Mouse (Mus musculus) olfactory bulb, adult 2 months (tissue): ENCODE data around the gene Cep164. TPM values are rescaled to one million over a fixed set of nuclear protein-coding genes. Genes with fewer than 3 reads are reported as not detected.

Experiments used
- H3K27ac ChIP-seq: fragments of 200-500 bp; 2 replicates; pipeline ENCODE4 v1.5.1; 2012; ENCODE audit warnings: low read depth, low read length; ENCODE audit not compliant: insufficient read depth
- H3K4me1 ChIP-seq: fragments of 200-500 bp; 2 replicates; pipeline ENCODE4 v1.6.1; 2012; ENCODE audit warnings: low read length; ENCODE audit not compliant: control insufficient read depth, insufficient read depth
- H3K4me3 ChIP-seq: fragments of 200-500 bp; 2 replicates; pipeline ENCODE4 v1.5.1; 2012; ENCODE audit warnings: mild to moderate bottlenecking, low read depth, low read length, moderate library complexity; ENCODE audit not compliant: insufficient read depth
- CTCF ChIP-seq: fragments of 200-500 bp; IDR thresholded peaks from 2 replicates; pipeline ENCODE4 v1.5.1; 2012; ENCODE audit warnings: low read depth, mild to moderate bottlenecking, low read length, moderate library complexity; ENCODE audit not compliant: insufficient read depth
- POLR2A ChIP-seq: fragments of 200-500 bp; IDR thresholded peaks from 2 replicates; pipeline ENCODE4 v1.6.1; 2012; ENCODE audit warnings: mild to moderate bottlenecking, low read depth, low read length, moderate library complexity; ENCODE audit not compliant: insufficient read depth
- WGBS: fragments of 180-500 bp; shearing (Covaris S2); methylation state at CpG from one replicate; pipeline ENCODE4 v1.1.7; 2018; 5-methylcytosine and 5-hydroxymethylcytosine counted together
- polyA plus RNA-seq: library from polyadenylated mRNA; stranded (reverse); fragments of >200 nt; gene quantifications from 2 replicates; pipeline ENCODE4 v1.2.4, GENCODE M21; 2012; ENCODE audit warnings: low replicate concordance; ENCODE audit not compliant: missing spikeins, insufficient read depth, insufficient read length

Cep164 gene
- polyA plus RNA-seq, 1 experiment, result not detected

DNA sequence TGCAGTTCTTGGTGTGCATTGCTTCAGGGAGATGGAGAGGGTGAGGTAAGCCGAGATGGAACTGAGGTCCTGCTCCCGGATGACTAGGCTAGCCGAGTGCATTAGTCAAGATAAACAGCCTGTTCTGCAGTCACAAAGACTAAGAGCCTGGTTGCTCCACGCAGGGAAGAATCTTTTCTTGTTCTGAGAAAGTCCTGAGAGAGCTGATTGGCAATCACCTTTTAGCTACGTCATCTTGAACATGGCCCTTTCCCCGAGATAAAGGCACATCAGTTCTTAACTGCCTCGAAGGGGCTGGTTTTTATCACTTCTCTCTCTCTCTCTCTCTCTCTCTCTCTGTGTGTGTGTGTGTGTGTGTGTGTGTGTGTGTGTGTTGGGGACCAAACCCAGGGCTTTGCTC, 83.0 kb downstream of the Cep164 start:
- TF ChIP-seq POLR2A (no peak), CTCF (no peak)
- 42% methylated on average over 7 of the region's 7 CpGs for WGBS
- Histone ChIP-seq H3K27ac (0 out of 2 replicates have a peak overlapping the region, but pooled peaks have one; percentile 2), H3K4me1 (peaks cover 14% of the 10 kb centered on the region), H3K4me3 (no peak overlapping the region)

DNA sequence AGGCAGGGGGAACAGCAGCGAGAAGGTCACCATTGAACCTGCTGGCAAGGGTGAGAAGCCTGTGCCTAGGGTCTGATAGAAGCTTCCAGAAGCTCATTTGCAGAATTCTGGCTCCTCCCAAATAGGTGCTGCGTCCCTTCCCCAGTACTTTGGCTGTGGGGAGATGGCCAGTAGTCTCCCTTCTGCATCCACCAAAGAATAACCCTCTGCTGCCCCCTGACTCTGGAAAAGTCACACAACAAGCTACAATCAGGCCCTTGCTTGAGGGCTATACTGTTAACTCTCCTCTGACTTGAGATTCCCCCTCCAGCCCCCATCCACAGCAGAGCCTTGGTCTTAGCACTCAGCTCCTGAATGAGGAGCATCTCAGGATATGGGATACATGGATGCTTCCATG, 87.9 kb downstream of the Cep164 start:
- 59% methylated on average over 2 of the region's 2 CpGs for WGBS
- H3K4me3 ChIP-seq, result no peak overlapping the region
- peaks cover 25% of the 10 kb centered on the region for H3K4me1 ChIP-seq
- H3K27ac ChIP-seq, result no peak overlapping the region
- no peak for TF ChIP-seq CTCF
- TF ChIP-seq POLR2A, result no peak

DNA sequence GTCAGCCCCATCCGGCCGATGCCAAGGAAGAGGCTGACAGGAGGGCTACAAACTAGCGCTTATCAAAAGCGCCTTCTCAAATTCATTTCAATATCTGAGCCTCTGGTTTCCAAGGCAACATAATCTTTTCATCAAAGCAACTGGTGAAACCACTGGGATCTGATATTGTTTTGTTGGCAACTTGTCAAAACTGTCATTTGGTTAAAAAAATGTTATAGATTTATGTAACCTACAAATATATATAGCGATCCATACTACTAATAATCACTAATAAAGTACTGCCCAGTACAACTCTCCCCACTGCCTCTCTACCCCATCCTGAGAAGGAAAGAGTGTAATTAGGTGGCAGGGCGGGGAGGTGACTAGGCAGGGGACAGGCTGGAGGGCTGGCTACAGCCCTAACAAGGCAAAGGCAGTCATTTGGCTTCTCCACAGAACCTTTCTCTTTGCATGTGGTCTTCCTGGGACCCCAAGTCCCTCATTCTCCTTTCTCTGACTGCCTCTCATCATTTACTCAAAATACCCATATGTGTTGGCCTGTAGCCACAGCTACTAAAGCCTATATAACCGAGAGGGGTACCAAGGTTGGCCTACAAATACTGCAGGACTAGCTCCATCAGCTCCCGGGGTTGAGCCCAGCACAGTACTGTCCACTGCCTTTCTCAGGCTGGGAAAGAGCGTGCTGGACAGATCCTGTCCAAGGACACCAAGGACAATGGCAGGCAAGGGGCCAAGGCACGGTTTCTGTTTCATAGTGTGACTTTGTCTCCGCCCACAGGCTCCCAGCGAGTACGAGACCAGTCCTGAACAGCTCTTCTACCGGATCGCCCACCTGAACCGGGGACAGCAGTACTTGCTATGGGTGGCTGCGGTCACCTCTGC, 88.5 kb downstream of the Cep164 start:
- no peak overlapping the region for H3K27ac ChIP-seq
- WGBS, result 61% methylated on average over 17 of the region's 17 CpGs
- no peak overlapping the region for H3K4me3 ChIP-seq
- TF ChIP-seq CTCF (no peak), POLR2A (no peak)
- H3K4me1 ChIP-seq, result peaks cover 21% of the 10 kb centered on the region

DNA sequence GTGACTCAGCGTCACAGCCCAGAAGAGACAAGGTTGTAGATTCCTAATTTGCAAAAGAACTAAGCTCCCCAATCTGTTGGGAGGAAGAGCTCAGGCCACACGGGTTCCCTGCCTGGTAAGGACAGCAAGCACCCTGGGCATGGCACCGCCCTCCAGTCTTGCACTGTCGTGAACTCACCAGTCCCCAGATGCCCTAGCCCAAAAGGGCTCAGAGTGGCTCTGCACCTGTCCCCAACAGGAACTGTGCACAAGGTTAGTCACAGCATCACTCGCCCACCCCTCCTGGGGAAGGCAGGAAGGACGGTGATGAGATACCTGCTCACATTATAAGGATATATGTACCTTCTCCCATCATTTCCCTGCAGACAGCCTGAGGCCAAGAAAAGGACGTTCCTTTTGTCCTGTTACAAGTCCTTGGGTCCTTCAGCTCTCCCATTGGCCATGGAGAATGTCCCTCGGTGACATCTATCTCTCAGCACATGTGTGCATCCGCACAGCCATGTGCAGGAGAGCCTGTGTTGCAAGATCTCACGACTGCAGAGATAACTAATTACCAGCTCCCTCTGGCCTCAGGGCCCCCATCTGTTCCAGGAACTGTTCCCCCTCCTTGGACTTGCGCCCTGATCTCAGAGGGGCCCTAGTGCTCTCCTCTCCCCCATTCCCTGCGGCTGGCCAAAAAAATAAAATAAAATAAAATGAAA, 89.3 kb downstream of the Cep164 start:
- H3K4me3 ChIP-seq, result no peak overlapping the region
- 55% methylated on average over 12 of the region's 12 CpGs for WGBS
- H3K27ac ChIP-seq, result peak overlapping the region; percentile 38; the same call in 1 of the 2 replicates
- TF ChIP-seq POLR2A (no peak), CTCF (no peak)
- peaks cover 15% of the 10 kb centered on the region for H3K4me1 ChIP-seq

DNA sequence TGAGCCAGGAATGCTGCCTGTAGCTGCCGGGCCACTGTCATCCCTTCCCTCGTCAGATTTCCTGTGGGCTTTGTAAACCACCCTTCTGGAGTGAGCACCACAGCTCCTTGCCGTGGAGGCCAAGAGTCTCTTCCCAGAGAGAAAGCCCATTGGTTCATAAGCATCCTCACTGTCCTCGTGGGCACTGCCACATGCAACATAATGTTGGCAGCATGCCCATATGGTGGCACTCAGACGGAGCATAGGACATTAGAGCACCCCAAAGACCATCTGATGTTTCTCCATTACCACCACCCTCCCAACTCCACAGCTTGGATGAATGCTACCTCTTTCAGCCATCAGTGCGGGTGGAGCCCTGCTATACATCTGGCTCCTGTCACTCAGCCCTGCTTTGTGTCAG, 95.2 kb downstream of the Cep164 start:
- 57% methylated on average over 6 of the region's 6 CpGs for WGBS
- Histone ChIP-seq H3K4me3 (no peak overlapping the region), H3K4me1 (no peaks in the 10 kb centered on the region), H3K27ac (no peak overlapping the region)
- no peak for TF ChIP-seq CTCF
- no peak for TF ChIP-seq POLR2A

DNA sequence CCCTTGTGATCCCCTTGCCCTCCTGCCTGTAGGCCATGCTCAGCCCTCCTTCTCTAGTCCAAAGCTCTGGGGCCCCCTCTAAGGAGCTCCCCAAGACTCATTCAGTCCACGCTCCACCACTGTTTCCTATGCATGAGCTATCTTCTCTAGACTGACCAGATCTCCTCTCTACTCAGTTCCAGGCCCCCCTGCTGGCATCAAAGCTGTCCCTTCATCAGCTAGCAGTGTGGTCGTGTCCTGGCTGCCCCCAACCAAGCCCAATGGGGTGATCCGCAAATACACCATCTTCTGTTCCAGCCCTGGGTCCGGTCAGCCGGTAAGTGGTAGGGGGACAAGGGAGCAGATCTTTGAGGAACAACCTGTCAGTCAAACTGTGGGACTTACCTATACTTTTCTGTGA, 96.6 kb downstream of the Cep164 start:
- H3K4me3 ChIP-seq, result no peak overlapping the region
- TF ChIP-seq CTCF, result no peak
- TF ChIP-seq POLR2A, result no peak
- no peak overlapping the region for H3K27ac ChIP-seq
- WGBS, result 93% methylated on average over 5 of the region's 5 CpGs
- no peaks in the 10 kb centered on the region for H3K4me1 ChIP-seq

DNA sequence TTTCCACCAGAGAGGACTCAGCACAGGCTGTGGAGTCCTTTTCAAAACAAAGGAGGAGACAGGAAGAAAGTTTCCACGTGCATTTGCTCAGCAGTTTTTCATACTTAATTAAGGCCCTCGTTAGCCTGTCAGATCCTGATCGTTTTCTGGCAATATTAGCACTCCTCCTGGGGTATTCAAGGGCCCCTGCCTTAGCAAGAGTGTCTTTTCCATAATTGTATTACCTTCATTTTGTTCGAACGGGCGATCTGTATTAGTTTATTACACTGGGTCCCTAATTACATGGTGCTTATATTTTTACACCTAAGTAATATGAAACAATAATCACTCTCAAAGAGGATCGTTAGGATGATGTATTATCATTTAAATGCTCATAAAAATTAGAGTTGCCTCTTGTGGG, 108.5 kb downstream of the Cep164 start:
- Histone ChIP-seq H3K4me1 (no peaks in the 10 kb centered on the region), H3K27ac (no peak overlapping the region), H3K4me3 (no peak overlapping the region)
- TF ChIP-seq POLR2A (no peak), CTCF (no peak)
- 29% methylated on average over 7 of the region's 7 CpGs for WGBS

Other genes with a start within 250 kb of the Cep164 start
- not detected in 2 replicates for gene Bace1, start 9.9 kb upstream of the Cep164 start, polyA plus RNA-seq
- not detected in 2 replicates for gene Pcsk7, start 77.8 kb upstream of the Cep164 start, polyA plus RNA-seq
- not detected in 2 replicates for gene Rnf214, start 78.2 kb upstream of the Cep164 start, polyA plus RNA-seq
- not detected in 2 replicates for gene Tagln, start 107.4 kb upstream of the Cep164 start, polyA plus RNA-seq
- 1,119 TPM in 1 of 2 replicates, not detected in the other for gene Sidt2, start 126.6 kb upstream of the Cep164 start, polyA plus RNA-seq
- gene Pafah1b2, start 184.0 kb upstream of the Cep164 start, polyA plus RNA-seq, result 66.5 and 504 TPM in 2 replicates
- gene Sik3, start 184.1 kb upstream of the Cep164 start, polyA plus RNA-seq, result 51.7 TPM in 1 of 2 replicates, not detected in the other